Mouse (Mus musculus) adrenal gland, postnatal 4 days (tissue): ENCODE measurements at regions not wholly inside any gene's neighbourhood (a gene's known extent, or its start where the extent isn't known, plus 50 kb on each side); places are given as distances from the start of the nearest gene placed in this dataset.

Experiments used
- DNase-seq, 2 experiments: peaks; one replicate each; pipeline ENCODE4 v3.0.0; 2021 to 2022; ENCODE audit warnings: low spot score in 2 of 2, mixed read lengths in 2 of 2

- DNase-seq = no peak
Measured at GRCm38 (mm10) chr3:144078198-144078935, 126.7 kb downstream of the Lmo4 start.

GRCm38 (mm10) chr3:144069979-144070540 lies 135.0 kb downstream of the Lmo4 start:
- no peak for DNase-seq

- DNase-seq = no peak
Measured at GRCm38 (mm10) chr3:144067016-144067415, 138.0 kb downstream of the Lmo4 start.

GRCm38 (mm10) chr3:144058106-144058505 lies 146.9 kb downstream of the Lmo4 start:
- DNase-seq = no peak

- no peak for DNase-seq
Measured at GRCm38 (mm10) chr3:144050341-144050740, 154.7 kb downstream of the Lmo4 start.

GRCm38 (mm10) chr3:144049270-144049669 lies 155.8 kb downstream of the Lmo4 start:
- DNase-seq = no peak

GRCm38 (mm10) chr3:144044366-144044765 lies 160.7 kb downstream of the Lmo4 start:
- DNase-seq = no peak

- DNase-seq = no peak
Measured at GRCm38 (mm10) chr3:144041788-144042187, 163.2 kb downstream of the Lmo4 start.

GRCm38 (mm10) chr3:144039498-144039897 lies 165.5 kb downstream of the Lmo4 start:
- DNase-seq = no peak

- no peak for DNase-seq
Measured at GRCm38 (mm10) chr3:144029611-144030010, 175.4 kb downstream of the Lmo4 start.

GRCm38 (mm10) chr3:144029121-144029520 lies 175.9 kb downstream of the Lmo4 start:
- DNase-seq = no peak

GRCm38 (mm10) chr3:144027134-144027980 lies 177.7 kb downstream of the Lmo4 start:
- no peak for DNase-seq

GRCm38 (mm10) chr3:144025451-144026125 lies 179.4 kb downstream of the Lmo4 start:
- DNase-seq = no peak

- DNase-seq = no peak
Measured at GRCm38 (mm10) chr3:144024216-144024615, 180.8 kb downstream of the Lmo4 start.

- no peak for DNase-seq
Measured at GRCm38 (mm10) chr3:144023058-144023457, 182.0 kb downstream of the Lmo4 start.

GRCm38 (mm10) chr3:144021969-144022368 lies 183.1 kb downstream of the Lmo4 start:
- no peak for DNase-seq

GRCm38 (mm10) chr3:144020189-144020940 lies 184.7 kb downstream of the Lmo4 start:
- no peak for DNase-seq

GRCm38 (mm10) chr3:144019293-144019692 lies 185.7 kb downstream of the Lmo4 start:
- no peak for DNase-seq

GRCm38 (mm10) chr3:144018559-144018958 lies 186.5 kb downstream of the Lmo4 start:
- DNase-seq = no peak

GRCm38 (mm10) chr3:144015236-144015635 lies 189.8 kb downstream of the Lmo4 start:
- DNase-seq = no peak
